Mouse (Mus musculus) embryo, embryonic 11.5 days (tissue): Measurements from ENCODE around the gene Ctnnd2.

Experiments
- DNase-seq: peaks from one replicate; pipeline ENCODE4 v3.0.0-alpha.2; 2012; ENCODE audit warnings: low read depth, low spot score

Ctnnd2 gene

DNA sequence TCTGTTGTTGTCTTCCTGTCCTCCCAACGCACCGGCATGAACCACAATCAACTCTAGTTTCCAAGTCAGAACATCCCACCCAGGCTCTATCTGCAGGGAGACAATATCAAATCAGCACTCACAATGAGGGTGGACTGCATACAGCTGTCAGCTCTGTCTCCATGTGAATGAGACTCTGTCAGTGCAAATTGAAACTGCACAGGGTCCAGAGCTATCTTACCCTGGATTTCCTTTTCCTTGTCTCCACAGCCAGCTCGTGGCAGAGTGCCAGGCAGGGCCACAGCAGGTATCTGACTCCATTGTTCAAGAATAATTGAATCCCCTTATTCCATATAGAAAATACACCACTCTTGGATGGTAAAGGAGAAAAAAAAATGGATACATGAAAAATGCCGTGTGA lies 343.0 kb downstream of the Ctnnd2 start:
- DNase-seq: no peak

DNA sequence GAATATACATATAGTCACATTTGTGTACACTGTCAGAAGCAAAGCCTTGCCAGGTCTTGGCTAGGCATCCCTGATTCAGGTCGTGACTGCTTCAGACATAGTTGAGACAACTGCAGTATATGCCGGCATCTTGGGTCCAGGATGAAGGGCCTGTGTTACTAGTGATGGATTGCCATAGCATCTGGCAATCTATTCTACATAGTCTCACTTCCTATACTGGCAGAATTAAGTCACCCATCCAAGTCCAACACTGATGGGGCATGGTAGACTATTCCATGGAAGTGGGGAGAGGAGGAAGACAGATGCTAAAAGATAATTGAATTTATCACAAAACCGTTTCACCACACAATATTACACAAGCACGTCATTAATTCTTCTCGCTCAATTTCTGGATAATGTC lies 369.1 kb downstream of the Ctnnd2 start:
- DNase-seq: no peak

DNA sequence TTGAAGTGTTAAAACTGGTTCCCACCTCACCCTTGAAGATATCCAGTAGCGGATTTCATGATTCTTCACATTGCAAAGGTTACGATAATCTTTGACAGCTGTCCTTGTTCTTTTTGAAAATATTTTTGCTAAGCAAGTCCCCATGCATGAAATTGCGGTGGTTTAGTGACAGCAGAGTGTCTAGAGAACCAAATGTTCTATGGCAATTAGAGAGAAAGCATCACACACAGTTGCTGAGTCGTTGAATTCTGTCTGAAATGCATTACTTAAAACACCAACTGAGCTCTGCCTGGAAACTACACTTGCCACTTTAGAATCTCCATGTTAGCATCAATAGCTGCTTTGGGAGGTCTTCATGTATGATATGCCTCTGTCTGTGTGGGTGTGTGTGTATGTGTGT lies 375.9 kb downstream of the Ctnnd2 start:
- no peak for DNase-seq

DNA sequence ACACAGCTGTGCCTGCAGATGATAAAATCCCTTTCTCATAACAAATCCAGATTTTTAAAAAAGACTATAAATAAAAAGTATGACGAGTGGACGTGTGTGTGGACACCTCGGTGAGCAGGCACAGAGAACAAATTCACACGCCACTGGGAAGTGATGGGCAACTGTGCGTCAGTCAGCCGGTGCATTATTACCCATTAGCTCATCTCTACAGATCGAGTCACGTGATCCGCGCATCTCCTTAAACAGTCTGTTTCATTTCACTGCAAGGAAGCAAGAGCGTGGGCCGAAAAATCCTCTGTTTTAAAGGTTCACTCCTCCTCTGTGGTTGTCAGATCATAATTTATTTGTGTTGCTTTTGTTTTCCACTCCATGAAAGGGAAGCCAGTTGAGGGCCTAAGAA lies 378.6 kb downstream of the Ctnnd2 start:
- no peak for DNase-seq

DNA sequence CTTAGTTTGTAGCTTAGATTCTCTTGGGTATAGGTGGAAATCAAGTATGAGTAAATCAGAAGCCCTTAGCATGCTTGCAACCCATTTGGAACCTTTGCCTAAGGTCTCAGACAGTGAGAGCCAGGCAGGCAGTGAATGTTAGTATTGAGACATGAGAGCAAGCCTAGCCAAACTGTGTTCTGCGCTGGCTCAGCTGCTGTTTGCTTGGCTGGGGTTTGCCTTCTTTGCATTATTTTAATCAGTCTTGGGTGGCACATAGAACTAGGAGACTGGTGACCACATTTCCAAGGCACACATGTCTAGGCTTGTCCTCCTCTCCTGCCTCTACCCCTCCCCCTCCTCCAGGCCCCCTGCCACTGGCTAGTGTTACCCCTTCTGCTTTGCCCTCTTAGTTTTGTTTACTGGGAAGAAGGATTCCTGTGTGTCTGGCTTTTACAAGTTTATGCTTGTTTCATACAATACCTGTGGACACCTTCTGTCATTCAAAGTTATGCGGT lies 381.6 kb downstream of the Ctnnd2 start:
- no peak for DNase-seq

DNA sequence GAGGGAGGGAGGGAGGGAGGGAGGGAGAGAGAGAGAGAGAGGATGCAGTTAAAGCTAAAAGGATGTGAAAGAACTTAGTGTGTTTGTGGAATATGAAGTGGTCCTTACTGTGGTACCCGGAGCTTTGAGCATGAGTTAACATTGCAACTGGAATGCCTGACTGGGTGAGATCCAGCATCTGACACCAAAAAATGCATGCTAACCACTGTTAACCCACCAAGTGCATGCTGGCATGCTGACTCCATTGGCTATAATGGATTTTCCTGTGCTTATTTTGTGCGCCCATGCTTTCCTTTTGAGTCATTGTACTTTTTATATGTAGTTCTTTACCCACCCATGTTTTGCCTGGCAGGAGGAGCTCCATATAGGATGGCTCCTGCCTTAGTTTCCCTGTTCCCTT lies 383.4 kb downstream of the Ctnnd2 start:
- no peak for DNase-seq

DNA sequence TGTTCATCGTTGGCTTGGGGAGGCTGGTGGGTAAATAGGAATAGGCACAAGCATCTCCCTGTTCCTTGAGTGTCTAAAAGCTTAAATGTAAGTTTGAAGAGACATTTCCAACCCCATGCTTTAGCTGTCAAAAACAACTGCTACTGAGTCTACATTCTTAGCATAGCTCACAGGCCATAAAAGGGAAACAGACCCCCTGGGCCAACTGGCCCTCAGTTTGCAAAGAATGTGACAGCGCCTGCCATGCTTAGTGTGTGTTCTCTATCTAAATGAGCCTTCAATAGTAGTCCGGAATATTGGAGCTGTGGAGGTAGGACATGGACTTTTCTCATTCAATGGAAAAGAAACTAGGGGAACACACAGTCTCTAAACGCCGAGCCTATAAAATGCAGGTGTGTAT lies 390.0 kb downstream of the Ctnnd2 start:
- DNase-seq: no peak

DNA sequence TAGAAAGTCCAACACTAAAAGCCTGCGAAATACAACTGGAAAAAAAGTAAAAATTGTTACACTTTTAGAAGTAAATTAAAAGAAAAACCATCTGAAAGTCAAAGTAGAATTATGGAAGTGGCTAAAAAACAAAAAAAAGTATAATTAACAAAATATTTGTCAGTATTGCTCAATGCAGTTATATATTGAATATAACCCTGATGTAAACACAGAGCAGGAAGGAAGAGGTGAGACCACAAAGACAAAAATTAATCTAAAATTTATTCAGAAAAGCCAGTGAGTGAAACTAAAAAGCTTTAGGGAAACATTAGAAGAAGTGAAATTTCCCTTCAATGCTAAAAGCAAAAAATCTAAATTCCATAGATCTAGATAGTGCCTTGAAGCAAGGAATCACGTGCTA lies 392.2 kb downstream of the Ctnnd2 start:
- DNase-seq: no peak

DNA sequence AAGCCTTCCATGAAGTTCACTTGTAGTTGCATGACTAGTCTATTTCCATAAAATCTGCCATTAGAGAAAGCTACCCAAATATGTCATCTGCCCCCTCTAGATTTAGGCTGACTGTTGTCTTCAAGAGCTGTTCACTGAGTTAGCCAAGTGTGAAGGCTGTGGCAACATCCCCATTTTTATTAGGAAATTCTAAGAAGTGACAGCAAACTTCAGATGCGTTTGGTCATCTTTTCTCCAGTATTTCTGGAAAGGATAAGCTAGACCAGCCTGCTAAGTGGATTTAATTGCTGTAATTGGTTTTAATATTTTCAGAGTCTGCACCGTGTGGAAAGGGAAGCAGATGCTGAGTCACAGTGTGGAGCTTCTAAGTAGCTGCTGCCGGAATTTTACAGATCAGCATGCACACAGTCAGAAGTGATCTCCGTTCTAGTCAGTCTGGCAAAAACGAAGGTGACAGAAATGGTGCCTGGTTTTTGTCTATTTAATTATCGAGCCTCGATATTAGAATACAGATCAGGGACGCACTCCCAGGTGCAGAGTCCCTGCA lies 397.9 kb downstream of the Ctnnd2 start:
- no peak for DNase-seq

DNA sequence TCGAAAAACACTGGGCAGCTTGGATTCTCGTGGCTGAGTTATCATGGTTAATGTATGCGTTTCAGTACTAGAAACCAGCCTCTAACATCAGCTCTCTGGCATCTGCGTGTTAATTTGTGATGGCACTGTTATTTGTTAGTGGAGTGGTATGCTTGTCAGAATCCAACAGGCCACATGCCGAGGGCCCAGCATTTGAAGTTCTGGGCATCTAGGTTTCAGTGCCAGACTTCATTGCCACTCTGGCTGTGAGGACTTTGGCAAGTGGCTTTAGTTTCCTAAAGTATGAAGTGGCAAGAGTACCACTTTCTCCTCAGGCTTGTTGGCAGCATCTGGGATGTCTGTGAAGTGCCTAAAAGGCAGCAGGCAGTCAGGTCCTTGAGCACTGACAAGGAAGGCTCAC lies 415.1 kb downstream of the Ctnnd2 start:
- no peak for DNase-seq

DNA sequence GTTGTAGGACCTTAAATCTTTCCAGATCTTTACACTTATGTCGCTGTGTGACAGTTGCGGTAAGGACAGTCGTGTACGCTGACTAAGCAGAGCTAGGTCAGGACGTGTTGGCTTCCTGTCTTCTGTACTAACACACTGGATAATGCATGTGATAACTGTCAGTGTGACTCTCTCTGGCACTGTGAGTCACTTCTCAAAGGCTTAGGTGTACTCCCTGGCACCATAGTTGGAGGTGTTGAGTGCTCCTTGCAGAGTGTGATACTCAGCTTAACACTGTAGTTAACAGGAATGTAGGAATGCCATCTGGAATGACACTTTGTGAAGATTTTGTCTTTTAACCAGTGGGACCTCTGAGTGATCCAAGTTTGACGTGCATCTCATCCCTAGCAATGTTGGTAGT lies 418.5 kb downstream of the Ctnnd2 start:
- DNase-seq: no peak

DNA sequence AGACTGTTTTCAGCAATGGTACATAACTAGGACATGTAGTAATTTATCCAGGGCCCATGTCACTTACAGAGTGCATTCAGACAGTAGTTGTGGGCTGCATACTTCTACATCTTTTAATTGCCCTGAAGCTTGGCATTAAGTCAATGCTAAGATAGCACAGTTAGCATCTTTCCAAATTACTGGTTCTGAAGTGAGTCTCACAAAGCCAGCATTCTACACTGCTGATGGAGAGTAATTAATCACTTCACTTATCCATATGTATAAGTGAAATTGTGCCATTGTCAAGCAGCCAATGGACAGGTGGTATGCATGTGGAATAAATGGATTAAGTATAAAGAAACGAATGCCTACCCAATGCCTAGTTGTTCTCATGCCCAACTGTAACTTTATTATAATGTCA lies 423.1 kb downstream of the Ctnnd2 start:
- no peak for DNase-seq

DNA sequence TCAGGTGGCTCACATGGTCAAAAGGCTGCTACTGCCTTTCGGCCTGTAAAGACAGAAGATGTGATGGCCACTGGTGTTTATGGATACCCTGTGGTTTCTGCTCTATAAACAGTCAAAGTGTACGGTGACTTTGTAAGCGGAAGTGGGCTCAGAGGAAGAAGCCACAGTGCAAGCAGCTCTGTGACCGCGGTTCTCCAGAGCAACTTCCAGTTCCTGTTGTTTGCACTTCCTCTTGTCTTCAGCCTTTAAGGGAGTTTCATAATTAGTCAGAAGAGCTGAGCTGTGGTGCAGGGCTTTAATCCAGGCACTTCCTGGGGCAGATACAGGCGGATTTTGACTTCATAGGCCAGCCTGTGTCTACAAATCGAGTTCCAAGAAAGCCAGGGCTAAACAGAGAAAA lies 438.2 kb downstream of the Ctnnd2 start:
- no peak for DNase-seq

DNA sequence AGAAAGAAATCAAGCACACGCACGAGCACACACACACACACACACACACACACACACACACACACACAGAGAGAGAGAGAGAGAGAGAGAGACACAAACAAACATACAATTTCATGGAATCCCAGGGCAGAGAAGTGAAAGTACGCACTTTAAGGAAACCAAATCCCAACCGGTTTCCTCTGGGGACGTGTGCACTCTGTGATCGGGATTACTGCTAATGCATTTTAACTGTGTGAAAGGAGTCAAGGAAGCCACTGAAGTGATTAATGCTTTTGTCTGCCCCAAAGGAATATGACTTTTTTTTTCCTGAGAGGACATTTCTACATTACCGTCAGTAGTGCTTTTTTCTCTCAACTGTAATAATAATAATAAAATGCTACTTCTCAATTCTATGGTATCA lies 443.1 kb downstream of the Ctnnd2 start:
- DNase-seq: peak; percentile 3

DNA sequence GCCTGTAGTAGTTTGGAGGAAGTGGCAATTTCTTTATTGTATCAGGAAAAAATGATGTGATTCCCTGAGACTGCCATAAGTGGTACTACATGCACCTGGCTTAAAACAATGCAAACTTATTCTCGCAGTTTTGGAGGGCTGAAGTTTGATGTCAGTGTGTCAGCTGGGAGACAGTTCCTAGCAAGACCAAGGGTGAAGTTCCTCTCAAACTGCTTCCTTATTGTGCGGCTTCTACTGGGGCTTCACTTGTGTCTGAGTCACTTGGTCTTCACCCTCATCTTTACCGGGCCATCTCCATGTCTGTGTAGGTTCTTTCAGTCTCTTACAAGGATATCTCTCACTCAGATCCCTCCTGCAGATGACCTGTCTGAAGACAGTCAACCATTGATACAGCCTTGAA lies 444.5 kb downstream of the Ctnnd2 start:
- DNase-seq: no peak

DNA sequence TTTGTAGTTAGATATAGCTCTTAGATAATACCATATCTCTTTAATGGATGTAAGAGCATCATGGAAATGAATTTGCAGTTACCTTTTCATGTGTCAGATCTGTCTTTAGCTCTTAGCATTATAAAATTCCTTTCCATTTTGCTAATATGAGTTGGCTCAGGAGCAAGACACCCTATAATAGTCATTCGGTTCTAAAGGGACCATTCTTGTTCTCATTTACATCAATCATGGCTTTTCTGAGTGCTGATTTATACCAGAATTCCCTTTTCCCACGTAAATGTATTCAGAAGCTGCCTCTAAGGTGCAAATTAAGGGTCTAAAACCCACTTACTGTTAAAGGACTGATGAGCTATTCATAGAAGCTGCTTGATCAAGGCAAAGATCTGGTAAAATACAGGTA lies 445.5 kb downstream of the Ctnnd2 start:
- DNase-seq: no peak

DNA sequence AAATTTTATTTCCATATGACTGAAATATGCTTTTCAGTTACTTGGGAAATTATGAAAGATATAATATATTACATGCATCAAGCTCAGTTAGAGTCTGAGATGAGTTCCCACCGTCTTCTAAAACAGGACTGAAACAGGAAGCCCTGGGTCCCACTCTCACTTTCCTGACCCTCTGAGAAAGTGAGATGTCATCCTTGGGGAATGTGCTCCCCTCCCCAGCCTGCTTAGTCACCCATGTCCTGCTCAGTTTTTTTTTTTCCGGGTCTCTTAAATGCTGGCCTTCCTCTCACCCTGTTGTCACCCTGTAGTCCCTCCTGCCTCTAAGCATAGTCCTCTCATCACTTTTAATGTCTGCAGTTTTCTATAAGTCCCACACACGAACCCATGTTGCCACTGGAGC lies 456.1 kb downstream of the Ctnnd2 start:
- DNase-seq: no peak

DNA sequence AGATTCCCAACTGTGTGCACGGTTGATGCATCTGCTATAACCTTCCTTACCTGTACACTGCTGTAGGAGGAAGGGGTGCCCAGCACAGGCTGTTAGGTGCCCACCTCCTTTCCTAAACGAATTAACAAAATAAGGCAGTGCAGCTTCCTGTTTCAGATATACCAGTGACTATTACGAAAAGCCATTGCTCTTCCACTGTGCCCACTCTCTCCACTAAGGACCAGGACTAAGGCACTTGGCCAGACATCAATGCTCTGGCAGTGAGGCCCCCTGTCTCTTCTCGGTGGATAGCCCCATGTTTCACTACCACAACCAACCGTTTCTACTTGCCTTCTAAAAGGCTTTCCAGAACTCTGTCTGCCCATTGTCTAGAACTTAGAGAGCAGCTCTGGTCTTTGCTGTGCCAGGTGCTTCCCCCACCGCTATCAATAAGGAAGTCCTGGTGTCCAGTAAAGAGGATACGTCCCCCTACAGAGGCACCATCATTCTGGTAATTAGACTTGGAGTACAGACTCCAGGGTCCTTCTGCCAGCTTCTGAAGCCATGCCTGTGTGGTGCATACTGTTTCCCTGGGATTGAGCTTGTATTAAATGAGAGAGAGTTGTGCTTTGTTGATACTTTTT lies 459.8 kb downstream of the Ctnnd2 start:
- no peak for DNase-seq

DNA sequence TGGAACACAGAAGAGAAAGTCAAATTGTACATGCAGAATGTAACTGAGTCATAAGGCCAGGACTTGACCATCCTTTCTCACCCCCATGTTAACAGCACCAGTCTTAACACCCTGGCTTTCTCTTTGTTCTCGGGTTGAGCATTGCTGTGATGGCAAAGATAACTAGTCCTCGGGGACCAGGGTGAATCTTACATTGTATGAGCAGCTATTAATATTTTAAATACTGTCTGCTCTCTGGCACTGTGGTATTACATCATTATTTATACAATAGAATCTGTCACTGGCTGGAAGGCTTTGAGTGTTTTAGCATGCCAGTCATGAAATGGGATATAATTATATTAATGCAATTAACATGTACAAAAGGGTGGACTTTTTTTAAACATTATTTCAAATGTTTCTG lies 461.5 kb downstream of the Ctnnd2 start:
- DNase-seq: no peak

DNA sequence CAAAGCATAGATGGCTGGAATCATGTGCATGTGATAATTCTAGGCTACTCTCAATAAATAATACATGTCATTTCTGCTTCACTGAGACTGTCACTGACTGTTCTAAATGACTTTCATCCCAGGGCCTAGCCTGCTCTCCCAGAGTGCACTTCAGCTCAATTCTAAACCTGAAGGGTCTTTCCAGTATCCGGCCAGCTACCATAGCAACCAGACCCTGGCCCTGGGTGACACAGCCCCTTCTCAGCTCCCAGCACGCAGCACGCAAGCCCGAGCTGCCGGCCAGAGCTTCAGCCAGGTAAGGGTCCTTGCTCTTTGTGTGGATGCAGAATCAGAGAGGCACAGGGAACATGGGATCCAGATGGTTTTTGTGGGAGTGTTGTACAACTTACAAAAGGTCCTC lies 462.1 kb downstream of the Ctnnd2 start:
- no peak for DNase-seq

DNA sequence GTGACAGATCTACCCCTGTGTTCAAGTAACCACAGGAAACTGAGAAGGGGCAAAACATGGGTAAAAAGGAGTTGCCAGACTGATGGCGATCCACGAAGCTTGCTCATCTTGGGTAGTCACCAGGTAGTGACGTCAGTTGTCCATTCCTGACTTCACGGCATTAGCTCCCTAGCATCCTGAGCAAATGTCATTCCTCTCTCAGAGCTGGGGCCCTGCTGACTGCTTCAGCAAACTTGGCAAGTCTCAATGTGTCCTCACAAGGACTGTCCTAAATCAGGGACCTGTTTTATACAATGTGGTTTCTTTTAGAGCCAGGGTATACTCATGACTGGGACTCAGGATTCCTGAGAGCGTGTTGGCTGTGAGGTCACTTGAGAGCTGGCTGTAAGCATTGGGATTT lies 468.3 kb downstream of the Ctnnd2 start:
- DNase-seq: no peak

DNA sequence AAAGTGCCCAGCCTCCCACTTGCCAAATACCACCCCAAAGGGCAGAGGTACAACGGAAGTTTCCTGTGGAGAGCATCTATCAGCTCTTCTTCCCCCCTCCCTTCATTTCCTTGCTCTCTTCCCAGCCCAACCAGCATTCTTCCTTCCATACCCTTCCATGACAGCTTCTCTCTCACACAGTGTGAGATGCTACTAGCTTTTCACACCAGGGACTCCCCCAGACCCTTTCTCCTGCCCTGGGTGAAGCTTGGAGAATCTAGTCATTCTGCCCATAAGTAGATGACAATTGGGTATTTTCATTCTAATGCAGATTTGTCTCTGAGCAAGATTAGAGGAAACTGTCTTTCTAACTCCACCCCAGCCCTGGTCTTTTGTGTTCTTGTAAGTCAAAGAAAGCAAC lies 473.3 kb downstream of the Ctnnd2 start:
- no peak for DNase-seq

DNA sequence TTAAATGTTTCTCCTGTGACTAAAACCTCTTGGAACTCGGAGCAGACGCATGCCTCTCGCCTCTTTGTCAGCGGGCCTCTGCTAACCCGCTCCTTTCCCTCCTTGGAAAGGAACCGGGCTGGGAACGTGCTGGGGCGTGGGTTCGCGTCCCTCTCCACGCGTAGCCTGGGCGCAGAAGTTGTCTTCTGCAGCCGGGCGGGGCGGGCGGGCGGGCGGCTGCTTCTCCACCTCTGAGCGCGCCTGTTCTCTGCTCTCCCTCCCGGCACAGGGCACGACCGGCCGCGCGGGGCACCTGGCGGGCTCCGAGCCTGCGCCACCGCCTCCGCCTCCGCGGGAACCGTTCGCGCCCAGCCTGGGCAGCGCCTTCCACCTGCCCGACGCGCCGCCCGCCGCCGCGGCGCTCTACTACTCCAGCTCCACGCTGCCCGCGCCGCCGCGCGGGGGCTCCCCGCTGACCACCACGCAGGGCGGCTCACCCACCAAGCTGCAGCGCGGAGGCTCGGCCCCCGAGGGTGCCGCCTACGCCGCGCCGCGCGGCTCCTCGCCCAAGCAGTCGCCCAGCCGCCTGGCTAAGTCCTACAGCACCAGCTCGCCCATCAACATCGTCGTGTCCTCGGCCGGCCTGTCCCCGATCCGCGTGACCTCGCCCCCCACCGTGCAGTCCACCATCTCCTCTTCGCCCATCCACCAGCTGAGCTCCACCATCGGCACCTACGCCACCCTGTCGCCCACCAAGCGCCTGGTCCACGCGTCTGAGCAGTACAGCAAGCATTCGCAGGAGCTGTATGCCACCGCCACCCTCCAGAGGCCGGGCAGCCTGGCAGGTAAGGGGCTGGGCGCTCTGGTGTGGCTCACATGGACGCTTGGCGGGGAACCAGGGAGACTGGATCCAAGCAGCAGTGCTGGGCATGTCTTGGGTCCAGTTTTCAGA lies 474.4 kb downstream of the Ctnnd2 start:
- no peak for DNase-seq
